Mouse (Mus musculus) MEL (cell line): ENCODE results near the gene Rasgrp3.

Experiments used
- BHLHE40 ChIP-seq: IDR thresholded peaks from 2 replicates; pipeline ENCODE4 v1.6.1; 2012; ENCODE audit warnings: low read depth, mild to moderate bottlenecking, inconsistent platforms, low read length, improper control_type of control experiment, borderline replicate concordance
- CHD2 ChIP-seq: IDR thresholded peaks from 2 replicates; pipeline ENCODE4 v1.6.1; 2011; ENCODE audit warnings: low read length, improper control_type of control experiment
- CTCF ChIP-seq, 3 experiments: IDR thresholded peaks in 2 of 3; conservative IDR thresholded peaks in 1 of 3; 2 replicates each; pipeline ENCODE4 v1.5.1; 2011 to 2012; ENCODE audit warnings: low read length in 3 of 3, low read depth in 2 of 3, mild to moderate bottlenecking in 2 of 3, improper control_type of control experiment in 1 of 3, inconsistent platforms in 1 of 3, mixed read lengths in 1 of 3, moderate library complexity in 1 of 3; ENCODE audit not compliant: control insufficient read depth in 1 of 3, insufficient read depth in 1 of 3, poor library complexity in 1 of 3, severe bottlenecking in 1 of 3
- ELF1 ChIP-seq: IDR thresholded peaks from 2 replicates; pipeline ENCODE4 v1.6.1; 2014; ENCODE audit warnings: low read depth, mild to moderate bottlenecking, inconsistent platforms, low read length, improper control_type of control experiment, moderate library complexity
- EP300 ChIP-seq, 2 experiments: IDR thresholded peaks; 2 replicates each; pipeline ENCODE4 v1.6.1; 2011; ENCODE audit warnings: improper control_type of control experiment in 2 of 2, low read length in 2 of 2, low read depth in 1 of 2, mild to moderate bottlenecking in 1 of 2
- HCFC1 ChIP-seq: IDR thresholded peaks from 2 replicates; pipeline ENCODE4 v1.6.1; 2012; ENCODE audit warnings: low read depth, mild to moderate bottlenecking, inconsistent platforms, low read length, improper control_type of control experiment, moderate library complexity
- MAX ChIP-seq: IDR thresholded peaks from 2 replicates; pipeline ENCODE4 v1.6.1; 2011; ENCODE audit warnings: low read length, improper control_type of control experiment
- MEF2A ChIP-seq: IDR thresholded peaks from 2 replicates; pipeline ENCODE4 v1.6.1; 2014; ENCODE audit warnings: low read depth, mild to moderate bottlenecking, inconsistent platforms, low read length, improper control_type of control experiment; ENCODE audit not compliant: poor library complexity, insufficient replicate concordance, severe bottlenecking; ENCODE audit errors: extremely low read depth
- MXI1 ChIP-seq: IDR thresholded peaks from 2 replicates; pipeline ENCODE4 v1.6.1; 2011; ENCODE audit warnings: mild to moderate bottlenecking, low read depth, low read length, improper control_type of control experiment
- POLR2A ChIP-seq, 2 experiments: IDR thresholded peaks; 2 replicates each; pipeline ENCODE4 v1.6.1; 2011 to 2012; ENCODE audit warnings: low read length in 2 of 2, mild to moderate bottlenecking in 2 of 2, control low read depth in 1 of 2, improper control_type of control experiment in 1 of 2, low read depth in 1 of 2, moderate library complexity in 1 of 2; ENCODE audit not compliant: control insufficient read depth in 1 of 2, insufficient read depth in 1 of 2, poor library complexity in 1 of 2
- ZMIZ1 ChIP-seq: IDR thresholded peaks from 2 replicates; pipeline ENCODE4 v1.6.1; 2012; ENCODE audit warnings: low read depth, mild to moderate bottlenecking, inconsistent platforms, low read length, improper control_type of control experiment, moderate library complexity

- TF ChIP-seq ZMIZ1 (no peak), CTCF (IDR thresholded peaks at IDR 0.05 in 2 of 3, conservative IDR thresholded peaks at IDR 0.05 in 1 of 3; ENCODE audit: control insufficient read depth in 1 of 3, insufficient read depth in 1 of 3, low read depth in 2 of 3, low read length in 3 of 3, poor library complexity in 1 of 3, severe bottlenecking in 1 of 3) (no peak), ELF1 (no peak), MAX (no peak), POLR2A (IDR thresholded peaks at IDR 0.05; ENCODE audit: control insufficient read depth in 1 of 2, insufficient read depth in 1 of 2, low read depth in 1 of 2, low read length in 2 of 2, poor library complexity in 1 of 2) (no peak), MEF2A (no peak), MXI1 (no peak), HCFC1 (no peak), BHLHE40 (no peak), CHD2 (no peak), EP300 (IDR thresholded peaks at IDR 0.05; ENCODE audit: low read depth in 1 of 2, low read length in 2 of 2) (no peak)
Measured at GRCm38 (mm10) chr17:75471644-75472253, 36.1 kb downstream of the Rasgrp3 start.
